12 mouse cellular contexts compared by ENCODE assay signal in genomic region chr4:138246756-138247665, GRCm38 (mm10). TPM values are rescaled to one million over a fixed set of nuclear protein-coding genes. Genes with fewer than 3 reads are reported as not detected.
DNase-seq lines count a peak whose midpoint lies in the region; ATAC-seq and TF ChIP-seq lines count a peak whose summit lies in the region.
"Had no signal": no experiment of that assay in that cellular context is flagged by ENCODE, and none has a peak within 500 bp of the region (broad histone marks: within the 10 kb centered on the region; RNA-seq: fewer than 3 reads in every experiment).

No protein-coding gene starts in this region.

- no peaks in the 10 kb centered on the region for H3K9me3 ChIP-seq in embryonic facial prominence, embryonic 12.5 days
- no peaks in the 10 kb centered on the region for H3K9me3 ChIP-seq in embryonic facial prominence, embryonic 10.5 days
- no peaks in the 10 kb centered on the region for H3K9me3 ChIP-seq in E14TG2a.4 (ENCODE audit: low read length)

- no peak for TF ChIP-seq CTCF in E14TG2a.4 (conservative IDR thresholded peaks at IDR 0.05; ENCODE audit: low read length)

- H3K27me3 ChIP-seq in embryonic facial prominence, embryonic 12.5 days: peaks cover 16% of the 10 kb centered on the region; the same call in 1 of the 2 replicates
- H3K27me3 ChIP-seq in embryonic facial prominence, embryonic 10.5 days (replicated peaks; ENCODE audit: low read depth, poor library complexity, severe bottlenecking): peaks cover 48% of the 10 kb centered on the region
- peaks cover 39% of the 10 kb centered on the region for H3K27me3 ChIP-seq in E14TG2a.4 (ENCODE audit: insufficient read depth, low read length)

- H3K36me3 ChIP-seq in embryonic facial prominence, embryonic 12.5 days: peaks cover 57% of the 10 kb centered on the region
- peaks cover 60% of the 10 kb centered on the region for H3K36me3 ChIP-seq in embryonic facial prominence, embryonic 10.5 days (replicated peaks)
- H3K36me3 ChIP-seq in E14TG2a.4 (ENCODE audit: insufficient read depth, low read length): peaks cover 36% of the 10 kb centered on the region

- no peak overlapping the region for H3K4me3 ChIP-seq in embryonic facial prominence, embryonic 12.5 days
- no peak overlapping the region for H3K4me3 ChIP-seq in embryonic facial prominence, embryonic 10.5 days
- H3K4me3 ChIP-seq in E14TG2a.4 (replicated peaks; ENCODE audit: low read length): peak overlapping the region; percentile 7; the same call in 1 of the 2 replicates

- 77% methylated on average over 27 of the region's 27 CpGs for WGBS in embryonic facial prominence, embryonic 12.5 days
- 81% methylated on average over 27 of the region's 27 CpGs for WGBS in embryonic facial prominence, embryonic 10.5 days

- H3K4me1 ChIP-seq in embryonic facial prominence, embryonic 12.5 days: peaks cover 22% of the 10 kb centered on the region
- H3K4me1 ChIP-seq in embryonic facial prominence, embryonic 10.5 days: peaks cover 30% of the 10 kb centered on the region
- peaks cover 54% of the 10 kb centered on the region for H3K4me1 ChIP-seq in E14TG2a.4 (replicated peaks; ENCODE audit: low read depth, low read length)

- DNase-seq in embryonic facial prominence, embryonic 10.5 days (ENCODE audit: low spot score): no peak
- DNase-seq in frontal cortex, postnatal 36 days (ENCODE audit: low spot score in 2 of 2): peak; percentile 83 to 89
- DNase-seq in left cerebral cortex, postnatal 14 days (ENCODE audit: low spot score in 2 of 2): peak; percentile 82 to 93
- DNase-seq in c-Kit-positive CD71-positive TER-119-positive erythroid progenitor cells, embryonic 14.5 days (ENCODE audit: low spot score): no peak
- DNase-seq: gastrocnemius, postnatal 36 days; kidney, adult 9 months had no signal

- H3K4me2 ChIP-seq in embryonic facial prominence, embryonic 12.5 days (replicated peaks): no peak overlapping the region

- no peak overlapping the region for H3K9ac ChIP-seq in embryonic facial prominence, embryonic 12.5 days
- H3K9ac ChIP-seq: liver, embryonic 14.5 days had no signal

- 0 out of 2 replicates have a peak overlapping the region, but pooled peaks have one; percentile 6 for H3K27ac ChIP-seq in embryonic facial prominence, embryonic 12.5 days
- H3K27ac ChIP-seq in embryonic facial prominence, embryonic 10.5 days (replicated peaks): no peak overlapping the region
- H3K27ac ChIP-seq: liver, embryonic 14.5 days had no signal

- no peak for ATAC-seq in embryonic facial prominence, embryonic 12.5 days (ENCODE audit: insufficient number of reproducible peaks, insufficient read depth, low FRiP score, low TSS enrichment)
- ATAC-seq in CD4-positive, CD25-positive, alpha-beta regulatory T cell, adult 4 months: no peak
- ATAC-seq in erythroblast, adult 5-6 weeks (replicated peaks; ENCODE audit: low FRiP score, poor library complexity, severe bottlenecking): no peak
- ATAC-seq: midbrain, embryonic 16.5 days had no signal

- intact Hi-C loops in left cerebral cortex, postnatal 14 days (cut with DNase I): no loop called here

RNA-seq across cellular contexts. Expression of gene Sh2d5, which starts 3.2 kb away (rescaled TPM):
- polyA plus RNA-seq in embryonic facial prominence, embryonic 12.5 days (2016; fragmentation: Nextera tagmentation; extraction: Ambion mirVana): 1.1 and 1.2 TPM in 2 replicates
- 1.6 and 2.4 TPM in 2 replicates for polyA plus RNA-seq in embryonic facial prominence, embryonic 10.5 days (2016; fragmentation: Nextera tagmentation; extraction: Ambion mirVana)
- total RNA-seq in left cerebral cortex, postnatal 14 days (2021): 10 to 100 TPM; 35.2 to 37.1 TPM
- under 1 TPM in 1 of 2 experiments, not detected in 1; 0.54 TPM for polyA plus RNA-seq in CD4-positive, CD25-positive, alpha-beta regulatory T cell, adult 4 months (2017; shearing (Covaris generic))
- total RNA-seq in erythroblast, adult 5-6 weeks (2015; ENCODE audit: low replicate concordance): 3.1 and 6.3 TPM in 2 replicates
- total RNA-seq in erythroblast, adult 5-6 weeks (2017; ENCODE audit: low replicate concordance): 5.4 and 6.4 TPM in 2 replicates

RNA-seq across cellular contexts. Expression of gene Kif17, which starts 3.2 kb away (rescaled TPM):
- 1.3 and 1.9 TPM in 2 replicates for polyA plus RNA-seq in embryonic facial prominence, embryonic 12.5 days (2016; fragmentation: Nextera tagmentation; extraction: Ambion mirVana)
- polyA plus RNA-seq in embryonic facial prominence, embryonic 10.5 days (2016; fragmentation: Nextera tagmentation; extraction: Ambion mirVana): 0.59 and 0.62 TPM in 2 replicates
- 10 to 100 TPM; 16.7 to 18.0 TPM for total RNA-seq in left cerebral cortex, postnatal 14 days (2021)
- polyA plus RNA-seq in CD4-positive, CD25-positive, alpha-beta regulatory T cell, adult 4 months (2017; shearing (Covaris generic)): under 1 TPM in 1 of 2 experiments, not detected in 1; 0.12 TPM
- total RNA-seq in erythroblast, adult 5-6 weeks (2015; ENCODE audit: low replicate concordance): 3.3 TPM in 1 of 2 replicates, not detected in the other
- 0.26 and 1.3 TPM in 2 replicates for total RNA-seq in erythroblast, adult 5-6 weeks (2017; ENCODE audit: low replicate concordance)
- total RNA-seq: gastrocnemius, postnatal 36 days had no signal

RNA-seq across cellular contexts. Expression of gene Hp1bp3, which starts 30.9 kb away (rescaled TPM):
- polyA plus RNA-seq in embryonic facial prominence, embryonic 12.5 days (2016; fragmentation: Nextera tagmentation; extraction: Ambion mirVana): 195 and 207 TPM in 2 replicates
- 160 and 177 TPM in 2 replicates for polyA plus RNA-seq in embryonic facial prominence, embryonic 10.5 days (2016; fragmentation: Nextera tagmentation; extraction: Ambion mirVana)
- 100 to 1,000 TPM; 149 to 154 TPM for total RNA-seq in left cerebral cortex, postnatal 14 days (2021)
- polyA plus RNA-seq in CD4-positive, CD25-positive, alpha-beta regulatory T cell, adult 4 months (2017; shearing (Covaris generic)): 100 to 1,000 TPM; 164 to 189 TPM
- 79.7 and 79.8 TPM in 2 replicates for total RNA-seq in erythroblast, adult 5-6 weeks (2015; ENCODE audit: low replicate concordance)
- total RNA-seq in erythroblast, adult 5-6 weeks (2017; ENCODE audit: low replicate concordance): 126 and 158 TPM in 2 replicates

RNA-seq across cellular contexts. Expression of gene Ddost, which starts 57.5 kb away (rescaled TPM):
- polyA plus RNA-seq in embryonic facial prominence, embryonic 12.5 days (2016; fragmentation: Nextera tagmentation; extraction: Ambion mirVana): 300 and 305 TPM in 2 replicates
- polyA plus RNA-seq in embryonic facial prominence, embryonic 10.5 days (2016; fragmentation: Nextera tagmentation; extraction: Ambion mirVana): 273 and 284 TPM in 2 replicates
- total RNA-seq in left cerebral cortex, postnatal 14 days (2021): 100 to 1,000 TPM in 1 of 2 experiments, 10 to 100 TPM in 1; 96.9 to 101 TPM
- 100 to 1,000 TPM in 1 of 2 experiments, 10 to 100 TPM in 1; 92.3 to 122 TPM for polyA plus RNA-seq in CD4-positive, CD25-positive, alpha-beta regulatory T cell, adult 4 months (2017; shearing (Covaris generic))
- total RNA-seq in erythroblast, adult 5-6 weeks (2015; ENCODE audit: low replicate concordance): 48.2 and 52.5 TPM in 2 replicates
- 27.2 and 36.8 TPM in 2 replicates for total RNA-seq in erythroblast, adult 5-6 weeks (2017; ENCODE audit: low replicate concordance)

Comparison
In these comparisons a context has a peak if more than half of its experiments do, and no peak if none do; other contexts are left out.
1. DNase-seq: peak in frontal cortex, postnatal 36 days (2 of 2) and left cerebral cortex, postnatal 14 days (2 of 2); none in embryonic facial prominence, embryonic 10.5 days (single experiment) and c-Kit-positive CD71-positive TER-119-positive erythroid progenitor cells, embryonic 14.5 days (single experiment).